Mouse (Mus musculus) embryo, embryonic 10.5 days (tissue): ENCODE measurements around the gene Asl.
A peak's percentile ranks its signal among the peaks of the same experiment; 100 is the strongest.

ENCODE experiments used
- DNase-seq: peaks from one replicate; pipeline ENCODE4 v3.0.0-alpha.2; 2015; ENCODE audit warnings: low spot score

Gene Asl

DNA sequence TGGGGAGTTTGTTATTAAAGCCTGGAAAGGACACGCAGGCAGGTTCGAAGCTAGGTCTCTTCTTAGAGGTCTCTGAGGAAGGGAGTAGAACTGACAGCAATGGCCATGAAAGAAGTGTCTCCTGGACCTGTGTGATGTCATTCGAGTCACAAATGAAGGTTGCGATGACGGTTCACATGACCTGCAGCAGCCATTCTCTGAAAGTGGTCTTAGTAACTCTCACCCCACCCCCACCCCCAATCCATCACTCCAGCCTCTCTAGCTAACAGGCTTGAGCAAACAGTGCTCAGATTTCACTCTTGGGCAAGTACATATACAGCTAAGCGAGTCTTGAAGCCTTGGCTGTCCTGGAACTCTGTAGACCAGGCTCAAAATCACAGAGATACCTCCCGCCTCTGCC lies 25.8 kb downstream of the Asl start:
- DNase-seq = peak; percentile 63

GRCm38 (mm10) chr5:130002301-130003146 lies 26.5 kb downstream of the Asl start, which contains the start of gene Gusb:
Gusb (minus strand) TSS chr5:130003049.
- DNase-seq = peak; percentile 91

GRCm38 (mm10) chr5:130001356-130001987 lies 27.6 kb downstream of the Asl start:
- no peak for DNase-seq

DNA sequence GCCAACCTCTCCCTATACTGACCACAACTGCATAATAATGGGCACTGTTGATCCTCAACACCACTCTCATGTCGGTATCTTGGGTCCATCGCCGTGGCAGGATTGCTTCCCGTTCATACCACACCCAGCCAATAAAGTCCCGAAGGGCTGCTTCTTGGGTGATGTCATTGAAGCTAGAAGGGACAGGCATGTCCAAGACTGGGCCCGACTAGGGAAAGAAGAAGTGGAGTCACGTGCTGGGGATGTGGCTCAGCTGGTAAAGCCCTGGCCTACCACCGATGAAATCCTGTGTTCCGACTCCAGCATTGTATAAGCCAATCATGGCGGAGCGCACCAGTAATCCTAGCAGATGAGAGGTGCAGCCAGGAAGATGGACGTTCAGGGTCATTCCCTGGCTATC lies 28.3 kb downstream of the Asl start:
- DNase-seq = no peak

- DNase-seq = peak; percentile 78
These were observed 29.9 kb downstream of the Asl start for GRCm38 (mm10) chr5:129999097-129999496.

DNA sequence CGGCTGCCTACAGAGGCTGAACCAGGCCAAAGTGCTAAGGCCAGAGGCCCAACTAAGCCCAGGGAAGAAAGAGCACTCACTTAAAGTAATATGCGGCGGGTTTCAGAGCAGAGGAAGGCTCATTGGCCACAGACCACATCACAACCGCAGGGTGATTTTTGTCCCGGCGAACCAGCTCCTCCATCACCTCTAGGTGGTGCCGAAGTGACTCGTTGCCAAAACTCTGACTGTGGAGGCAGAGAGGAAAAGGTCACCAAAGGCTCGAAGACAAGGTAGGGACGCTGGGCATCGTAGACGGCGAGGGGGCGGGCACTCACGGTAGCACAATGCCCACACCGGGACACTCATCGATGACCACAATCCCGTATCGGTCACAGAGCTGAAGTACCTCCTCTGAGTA lies 31.3 kb downstream of the Asl start:
- no peak for DNase-seq

DNA sequence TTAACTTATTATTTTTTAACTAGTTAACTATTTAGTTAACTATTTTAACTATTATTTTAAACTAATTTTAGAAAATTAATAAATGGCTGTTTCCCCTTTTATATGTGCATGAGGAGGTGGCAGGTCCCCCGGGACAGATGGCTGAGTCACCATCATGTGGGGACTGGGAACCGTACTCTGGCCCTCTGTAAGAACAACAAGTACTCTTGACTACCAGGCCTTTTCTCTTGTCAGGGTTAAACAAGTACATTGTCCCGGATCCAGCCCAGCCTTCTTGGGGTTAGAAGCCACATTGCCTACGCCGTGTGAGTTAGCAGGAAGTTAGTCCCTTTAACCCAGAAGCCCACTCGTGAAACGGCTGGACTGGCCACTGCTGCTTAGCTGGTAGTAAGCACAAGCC lies 34.1 kb downstream of the Asl start:
- DNase-seq = no peak

- DNase-seq = no peak
These were observed 35.7 kb downstream of the Asl start for GRCm38 (mm10) chr5:129993374-129993773.

DNA sequence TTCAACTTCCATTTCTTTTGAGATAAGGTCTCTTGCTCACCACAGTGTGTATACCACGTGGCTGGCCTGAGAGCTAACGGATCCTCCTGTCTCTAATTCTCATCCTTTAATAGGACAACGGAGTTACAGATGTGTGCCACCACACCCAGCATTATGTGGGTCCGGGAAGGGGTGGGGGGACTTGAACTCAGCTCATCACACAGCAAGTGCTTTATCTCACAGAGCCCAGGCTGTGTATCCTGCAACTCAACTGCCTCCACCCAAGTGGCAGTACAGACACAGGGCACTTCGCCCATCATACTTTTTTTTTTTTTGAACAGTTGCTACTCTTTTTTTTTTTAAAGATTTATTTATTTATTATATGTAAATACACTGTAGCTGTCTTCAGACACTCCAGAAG lies 37.1 kb downstream of the Asl start:
- no peak for DNase-seq

GRCm38 (mm10) chr5:129989376-129989775 lies 39.7 kb downstream of the Asl start:
- DNase-seq = no peak

DNA sequence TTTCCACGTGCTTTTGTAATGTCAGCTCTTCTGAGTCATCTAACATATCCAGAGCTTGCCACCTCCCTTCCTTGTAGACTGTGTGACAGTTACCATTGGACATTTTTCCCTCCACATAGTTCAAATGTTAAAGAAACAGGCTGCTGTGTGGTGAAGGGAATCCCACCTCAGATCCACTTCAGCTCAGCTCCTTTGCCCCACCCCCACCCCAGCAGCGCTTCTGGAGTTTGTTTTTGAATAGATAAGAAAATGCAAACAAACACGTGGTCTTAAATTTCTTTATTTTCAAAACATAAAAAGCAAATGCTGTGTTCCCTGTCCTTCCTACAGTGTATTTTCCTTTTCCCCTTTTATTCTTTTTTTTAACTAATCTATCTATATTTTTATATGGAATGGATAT lies 48.8 kb downstream of the Asl start:
- DNase-seq = no peak

DNA sequence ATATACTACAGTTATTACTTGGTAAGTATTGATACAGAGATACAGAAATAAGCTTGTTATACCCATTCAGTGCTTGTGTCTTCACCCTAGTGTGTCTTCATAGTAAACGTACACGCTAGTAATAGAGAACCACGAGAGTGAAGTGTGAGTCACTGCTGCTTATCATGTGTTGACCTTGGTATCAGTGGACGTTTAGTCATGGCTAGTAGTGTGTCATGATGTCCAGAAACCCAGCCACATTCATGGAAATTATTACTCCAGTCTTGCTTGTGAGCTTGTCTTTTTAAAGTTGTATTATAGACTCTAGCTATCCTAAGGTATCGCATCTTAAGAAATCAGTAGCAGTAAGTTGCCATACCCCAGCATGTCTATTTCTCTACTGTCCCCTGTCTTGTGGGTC lies 50.4 kb downstream of the Asl start:
- DNase-seq = no peak

GRCm38 (mm10) chr5:129977768-129978167 lies 51.3 kb downstream of the Asl start:
- no peak for DNase-seq

DNA sequence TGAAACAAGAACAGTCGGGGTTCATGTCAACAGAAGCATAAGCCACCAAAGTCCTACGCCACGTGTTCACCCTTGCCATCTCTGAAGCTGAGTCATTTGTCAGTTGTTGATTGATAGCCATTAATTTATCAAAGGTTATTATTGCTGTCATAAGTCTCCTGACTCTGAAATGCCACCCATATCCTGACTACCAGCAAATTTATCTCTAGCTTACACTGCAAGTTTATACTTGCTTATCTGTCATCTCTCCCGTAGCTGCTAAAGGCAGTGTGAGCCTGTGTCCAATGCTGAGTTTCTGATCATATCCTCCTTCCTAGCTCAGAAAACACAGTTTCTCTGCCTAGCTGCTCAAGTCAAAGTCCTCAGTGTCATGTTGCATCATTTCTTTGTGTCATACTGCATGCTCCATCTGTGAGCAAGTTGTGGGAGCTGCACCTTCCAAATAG lies 54.2 kb downstream of the Asl start:
- DNase-seq = no peak

DNA sequence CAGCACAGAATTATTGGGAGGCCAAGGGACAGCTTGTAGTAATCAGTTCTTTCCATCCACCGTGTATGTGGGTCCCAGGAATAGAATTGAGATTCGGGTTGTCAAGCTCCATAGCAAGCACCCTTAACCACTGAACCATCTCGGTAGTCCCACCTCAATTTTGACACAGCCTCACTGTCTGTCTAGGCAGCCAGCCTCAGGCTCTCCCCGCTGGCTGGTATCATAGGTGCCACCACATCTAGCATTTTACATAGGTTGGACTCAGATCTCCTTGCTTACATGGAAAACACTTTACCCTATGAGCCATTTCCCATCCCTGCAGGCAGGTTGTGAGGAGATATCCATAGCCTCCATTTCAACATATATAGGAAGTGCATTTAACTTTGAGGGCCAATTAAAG lies 54.7 kb downstream of the Asl start:
- no peak for DNase-seq

DNA sequence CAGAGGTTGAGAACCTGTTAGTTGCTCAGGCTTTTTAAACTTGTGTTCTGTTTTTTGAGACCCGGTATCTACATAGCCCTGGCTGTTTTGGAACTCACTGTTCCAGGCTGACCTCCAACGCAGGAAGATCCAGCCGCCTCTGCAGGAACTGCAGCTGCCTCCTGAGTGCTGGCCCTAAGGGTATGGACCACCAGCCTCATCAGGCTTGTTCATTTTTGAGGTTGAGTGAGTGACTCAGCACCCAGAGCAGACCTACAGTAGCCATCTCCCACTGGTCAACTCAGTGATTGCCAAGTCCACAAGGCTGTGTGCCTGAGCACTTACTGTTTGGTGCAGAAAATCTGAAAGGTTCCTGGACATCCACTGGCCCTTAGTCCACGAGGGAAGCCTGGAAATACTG lies 57.6 kb downstream of the Asl start:
- no peak for DNase-seq

DNA sequence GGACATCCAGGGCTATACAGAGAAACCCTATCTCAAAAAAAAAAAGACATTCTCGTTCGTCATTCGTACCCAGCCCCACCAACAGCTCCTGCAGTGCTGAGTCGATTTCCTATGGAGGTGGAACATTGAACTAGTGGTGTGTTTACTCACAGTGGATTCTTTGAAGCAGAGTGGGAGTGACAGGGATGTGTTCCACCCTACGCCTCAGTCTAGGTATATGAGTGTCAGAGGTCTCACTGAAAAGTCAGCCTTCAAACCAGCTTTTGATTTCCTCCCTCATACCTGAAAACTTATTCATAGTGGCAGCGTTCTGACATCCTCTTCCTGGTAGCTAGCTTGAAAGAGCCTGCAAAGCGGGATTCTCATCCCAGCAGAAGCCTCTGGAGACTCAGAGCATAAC lies 60.6 kb downstream of the Asl start:
- no peak for DNase-seq

- no peak for DNase-seq
These were observed 62.6 kb downstream of the Asl start for GRCm38 (mm10) chr5:129966448-129966847.

DNA sequence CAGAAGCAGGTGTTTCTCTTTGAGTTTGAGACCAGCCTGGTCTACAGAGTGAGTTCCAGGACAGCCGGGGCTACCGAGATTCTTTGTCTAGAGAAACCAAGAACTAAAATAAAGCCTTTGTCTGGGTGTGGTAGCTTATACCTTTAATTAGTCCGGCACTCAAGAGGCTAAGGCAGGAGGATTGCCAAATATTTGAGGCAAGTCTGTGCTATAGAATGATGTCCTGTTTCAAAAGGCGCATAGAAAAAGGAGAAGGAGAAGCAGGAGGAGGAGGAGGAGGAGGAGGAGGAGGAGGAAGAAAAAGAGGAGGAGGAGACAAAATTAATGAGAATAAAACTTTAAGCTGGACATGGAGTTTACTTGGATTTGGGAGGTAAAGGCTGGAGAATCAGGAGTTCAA lies 65.8 kb downstream of the Asl start:
- no peak for DNase-seq
